ENCODE assay signal across 8 mouse cellular contexts in genomic region chr8:70893656-70894384, GRCm38 (mm10). TPM values are rescaled to one million over a fixed set of nuclear protein-coding genes. Genes with fewer than 3 reads are reported as not detected.
A peak's percentile ranks its signal among the peaks of the same experiment; 100 is the strongest.
DNase-seq lines count a peak whose midpoint lies in the region; ATAC-seq and TF ChIP-seq lines count a peak whose summit lies in the region.

No protein-coding gene starts in this region.

- TF ChIP-seq POLR2A in testis, adult 2 months (IDR thresholded peaks at IDR 0.05; ENCODE audit: control insufficient read depth, low read depth, low read length) = no peak

- ATAC-seq in forebrain, embryonic 12.5 days (ENCODE audit: low FRiP score) = peak; percentile 25
- no peak for ATAC-seq in forebrain, embryonic 15.5 days (replicated peaks)
- ATAC-seq in G1E (ENCODE audit: extremely low read depth, insufficient number of reproducible peaks, low FRiP score, poor library complexity, severe bottlenecking) = no peak
- ATAC-seq in megakaryocyte-erythroid progenitor cell, adult 5-6 weeks (replicated peaks; ENCODE audit: low FRiP score, low TSS enrichment, poor library complexity, severe bottlenecking) = peak; percentile 43

- no peak overlapping the region for H3K27ac ChIP-seq in forebrain, embryonic 12.5 days
- H3K27ac ChIP-seq in forebrain, embryonic 15.5 days (replicated peaks) = no peak overlapping the region
- no peak overlapping the region for H3K27ac ChIP-seq in heart, embryonic 10.5 days
- no peak overlapping the region for H3K27ac ChIP-seq in testis, adult 2 months (ENCODE audit: control insufficient read depth, insufficient read depth, low read depth, low read length)

- H3K36me3 ChIP-seq in forebrain, embryonic 12.5 days (replicated peaks) = peaks cover 32% of the 10 kb centered on the region
- peaks cover 30% of the 10 kb centered on the region for H3K36me3 ChIP-seq in forebrain, embryonic 15.5 days
- H3K36me3 ChIP-seq in G1E (replicated peaks) = peaks cover 63% of the 10 kb centered on the region
- peaks cover 36% of the 10 kb centered on the region for H3K36me3 ChIP-seq in heart, embryonic 10.5 days
- H3K36me3 ChIP-seq in testis, adult 2 months (ENCODE audit: control insufficient read depth, insufficient read depth, low read length) = no peaks in the 10 kb centered on the region; the same call in 1 of the 2 replicates

- no peak overlapping the region for H3K4me2 ChIP-seq in forebrain, embryonic 12.5 days
- H3K4me2 ChIP-seq in forebrain, embryonic 15.5 days (replicated peaks) = no peak overlapping the region

- H3K4me3 ChIP-seq in forebrain, embryonic 12.5 days (replicated peaks) = no peak overlapping the region
- no peak overlapping the region for H3K4me3 ChIP-seq in forebrain, embryonic 15.5 days
- no peak overlapping the region for H3K4me3 ChIP-seq in G1E (ENCODE audit: low read depth, low read length)
- H3K4me3 ChIP-seq in heart, embryonic 10.5 days = no peak overlapping the region
- H3K4me3 ChIP-seq in testis, adult 2 months (ENCODE audit: control insufficient read depth, low read depth, low read length) = no peak overlapping the region

- no peaks in the 10 kb centered on the region for H3K9me3 ChIP-seq in forebrain, embryonic 12.5 days
- H3K9me3 ChIP-seq in forebrain, embryonic 15.5 days = no peaks in the 10 kb centered on the region
- H3K9me3 ChIP-seq in G1E (replicated peaks) = peaks cover 28% of the 10 kb centered on the region
- no peaks in the 10 kb centered on the region for H3K9me3 ChIP-seq in heart, embryonic 10.5 days

- no peak overlapping the region for H3K9ac ChIP-seq in forebrain, embryonic 12.5 days
- no peak overlapping the region for H3K9ac ChIP-seq in forebrain, embryonic 15.5 days (replicated peaks)

- peaks cover 60% of the 10 kb centered on the region for H3K27me3 ChIP-seq in forebrain, embryonic 12.5 days
- H3K27me3 ChIP-seq in forebrain, embryonic 15.5 days = peaks cover 41% of the 10 kb centered on the region
- H3K27me3 ChIP-seq in G1E (ENCODE audit: insufficient read depth, low read length) = peaks cover 3% of the 10 kb centered on the region; the same call in 1 of the 2 replicates
- H3K27me3 ChIP-seq in heart, embryonic 10.5 days (ENCODE audit: insufficient read depth, poor library complexity, severe bottlenecking) = peaks cover 60% of the 10 kb centered on the region
- no peaks in the 10 kb centered on the region for H3K27me3 ChIP-seq in testis, adult 2 months (ENCODE audit: control insufficient read depth, insufficient read depth, low read length)

- peak; percentile 71 for DNase-seq in G1E (ENCODE audit: low spot score)
- peak; percentile 75 to 87 for DNase-seq in cerebellum, postnatal 14 days
- peak; percentile 95 for DNase-seq in heart, embryonic 10.5 days (ENCODE audit: low spot score)
- DNase-seq in layer of hippocampus, postnatal 10 days (ENCODE audit: low spot score in 2 of 2) = peak; percentile 75 to 81

- WGBS in forebrain, embryonic 12.5 days = 29% methylated on average over 12 of the region's 12 CpGs
- 29% methylated on average over 12 of the region's 12 CpGs for WGBS in forebrain, embryonic 15.5 days
- 32% methylated on average over 12 of the region's 12 CpGs for WGBS in heart, embryonic 10.5 days

- no peak for TF ChIP-seq CTCF in G1E (IDR thresholded peaks at IDR 0.05; ENCODE audit: low read depth, low read length)
- peak; percentile 44; the same call in 1 of the 2 replicates for TF ChIP-seq CTCF in testis, adult 2 months (IDR thresholded peaks at IDR 0.05; ENCODE audit: control insufficient read depth, insufficient read depth, insufficient replicate concordance, low read depth, low read length)

- H3K4me1 ChIP-seq in forebrain, embryonic 12.5 days = peaks cover 28% of the 10 kb centered on the region
- peaks cover 27% of the 10 kb centered on the region for H3K4me1 ChIP-seq in forebrain, embryonic 15.5 days
- peaks cover 35% of the 10 kb centered on the region for H3K4me1 ChIP-seq in G1E (ENCODE audit: insufficient read depth, low read depth, low read length)
- H3K4me1 ChIP-seq in heart, embryonic 10.5 days = peaks cover 36% of the 10 kb centered on the region
- peaks cover 21% of the 10 kb centered on the region for H3K4me1 ChIP-seq in testis, adult 2 months (ENCODE audit: control insufficient read depth, insufficient read depth, low read length)

RNA-seq across cellular contexts. Expression of gene Slc5a5, which starts 1.3 kb away (rescaled TPM):
- 0.49 and 0.67 TPM in 2 replicates for polyA plus RNA-seq in forebrain, embryonic 12.5 days (2016; fragmentation: Nextera tagmentation; extraction: Ambion mirVana)
- 1.4 and 1.6 TPM in 2 replicates for polyA plus RNA-seq in forebrain, embryonic 15.5 days (2015; fragmentation: Nextera tagmentation; extraction: Ambion mirVana)
- total RNA-seq in G1E (2014; fragmentation: Nextera tagmentation) (not detected in 2 replicates), G1E (2017) (0.06 TPM in 1 of 2 replicates, not detected in the other)
- polyA plus RNA-seq in G1E (2012) = 0.26 and 0.28 TPM in 2 replicates
- 0.07 and 0.29 TPM in 2 replicates for polyA plus RNA-seq in heart, embryonic 10.5 days (2016; fragmentation: Nextera tagmentation; extraction: Ambion mirVana)
- total RNA-seq in layer of hippocampus, postnatal 10 days (2021) = 1 to 10 TPM; 5.2 to 6.9 TPM
- total RNA-seq in megakaryocyte-erythroid progenitor cell, adult 5-6 weeks (2014; fragmentation: Nextera tagmentation) = 0.59 TPM in 1 of 2 replicates, not detected in the other
- total RNA-seq in megakaryocyte-erythroid progenitor cell, adult 5-6 weeks (2017) = not detected in 2 replicates
- 1.3 and 1.5 TPM in 2 replicates for polyA plus RNA-seq in testis, adult 2 months (2012; rRNA removed)

RNA-seq across cellular contexts. Expression of gene Rpl18a, which starts 3.4 kb away (rescaled TPM):
- polyA plus RNA-seq in forebrain, embryonic 12.5 days (2016; fragmentation: Nextera tagmentation; extraction: Ambion mirVana) = 2,624 and 2,770 TPM in 2 replicates
- polyA plus RNA-seq in forebrain, embryonic 15.5 days (2015; fragmentation: Nextera tagmentation; extraction: Ambion mirVana) = 2,771 and 2,787 TPM in 2 replicates
- total RNA-seq in G1E (2014; fragmentation: Nextera tagmentation) (12,197 and 12,967 TPM in 2 replicates), G1E (2017) (1,575 and 1,810 TPM in 2 replicates)
- 3,365 and 5,482 TPM in 2 replicates for polyA plus RNA-seq in G1E (2012)
- polyA plus RNA-seq in heart, embryonic 10.5 days (2016; fragmentation: Nextera tagmentation; extraction: Ambion mirVana) = 2,378 and 2,634 TPM in 2 replicates
- 100 to 1,000 TPM; 832 to 857 TPM for total RNA-seq in layer of hippocampus, postnatal 10 days (2021)
- total RNA-seq in megakaryocyte-erythroid progenitor cell, adult 5-6 weeks (2014; fragmentation: Nextera tagmentation) = 6,537 and 6,664 TPM in 2 replicates
- 1,763 and 2,438 TPM in 2 replicates for total RNA-seq in megakaryocyte-erythroid progenitor cell, adult 5-6 weeks (2017)
- polyA plus RNA-seq in testis, adult 2 months (2012; rRNA removed) = 1,162 and 1,446 TPM in 2 replicates

RNA-seq across cellular contexts. Expression of gene Map1s, which starts 11.9 kb away (rescaled TPM):
- 61.4 and 61.6 TPM in 2 replicates for polyA plus RNA-seq in forebrain, embryonic 12.5 days (2016; fragmentation: Nextera tagmentation; extraction: Ambion mirVana)
- 60.1 and 62.0 TPM in 2 replicates for polyA plus RNA-seq in forebrain, embryonic 15.5 days (2015; fragmentation: Nextera tagmentation; extraction: Ambion mirVana)
- total RNA-seq in G1E (2014; fragmentation: Nextera tagmentation) (26.3 and 29.6 TPM in 2 replicates), G1E (2017) (8.7 and 9.5 TPM in 2 replicates)
- 135 and 147 TPM in 2 replicates for polyA plus RNA-seq in G1E (2012)
- polyA plus RNA-seq in heart, embryonic 10.5 days (2016; fragmentation: Nextera tagmentation; extraction: Ambion mirVana) = 49.6 and 58.4 TPM in 2 replicates
- 100 to 1,000 TPM in 1 of 2 experiments, 10 to 100 TPM in 1; 75.1 to 101 TPM for total RNA-seq in layer of hippocampus, postnatal 10 days (2021)
- 20.5 and 27.9 TPM in 2 replicates for total RNA-seq in megakaryocyte-erythroid progenitor cell, adult 5-6 weeks (2014; fragmentation: Nextera tagmentation)
- total RNA-seq in megakaryocyte-erythroid progenitor cell, adult 5-6 weeks (2017) = 9.8 and 11.9 TPM in 2 replicates
- polyA plus RNA-seq in testis, adult 2 months (2012; rRNA removed) = 18.3 and 18.5 TPM in 2 replicates

RNA-seq across cellular contexts. Expression of gene Ccdc124, which starts 20.1 kb away (rescaled TPM):
- polyA plus RNA-seq in forebrain, embryonic 12.5 days (2016; fragmentation: Nextera tagmentation; extraction: Ambion mirVana) = 154 and 159 TPM in 2 replicates
- 160 and 166 TPM in 2 replicates for polyA plus RNA-seq in forebrain, embryonic 15.5 days (2015; fragmentation: Nextera tagmentation; extraction: Ambion mirVana)
- total RNA-seq in G1E (2014; fragmentation: Nextera tagmentation) (17.0 and 18.9 TPM in 2 replicates), G1E (2017) (16.1 and 16.7 TPM in 2 replicates)
- polyA plus RNA-seq in G1E (2012) = 171 and 172 TPM in 2 replicates
- 120 and 143 TPM in 2 replicates for polyA plus RNA-seq in heart, embryonic 10.5 days (2016; fragmentation: Nextera tagmentation; extraction: Ambion mirVana)
- 100 to 1,000 TPM in 1 of 2 experiments, 10 to 100 TPM in 1; 97.6 to 108 TPM for total RNA-seq in layer of hippocampus, postnatal 10 days (2021)
- 28.5 and 47.9 TPM in 2 replicates for total RNA-seq in megakaryocyte-erythroid progenitor cell, adult 5-6 weeks (2014; fragmentation: Nextera tagmentation)
- 30.8 and 51.1 TPM in 2 replicates for total RNA-seq in megakaryocyte-erythroid progenitor cell, adult 5-6 weeks (2017)
- 51.3 and 65.9 TPM in 2 replicates for polyA plus RNA-seq in testis, adult 2 months (2012; rRNA removed)

RNA-seq across cellular contexts. Expression of gene Kcnn1, which starts 30.8 kb away (rescaled TPM):
- polyA plus RNA-seq in forebrain, embryonic 12.5 days (2016; fragmentation: Nextera tagmentation; extraction: Ambion mirVana) = 14.4 and 16.3 TPM in 2 replicates
- 12.4 and 14.3 TPM in 2 replicates for polyA plus RNA-seq in forebrain, embryonic 15.5 days (2015; fragmentation: Nextera tagmentation; extraction: Ambion mirVana)
- not detected in 2 replicates for total RNA-seq in G1E (2014; fragmentation: Nextera tagmentation)
- 0.12 and 0.22 TPM in 2 replicates for total RNA-seq in G1E (2017)
- polyA plus RNA-seq in G1E (2012) = 0.02 and 0.03 TPM in 2 replicates
- polyA plus RNA-seq in heart, embryonic 10.5 days (2016; fragmentation: Nextera tagmentation; extraction: Ambion mirVana) = 1.1 and 1.6 TPM in 2 replicates
- total RNA-seq in layer of hippocampus, postnatal 10 days (2021) = 10 to 100 TPM; 25.3 to 28.3 TPM
- 0.32 TPM in 1 of 2 replicates, not detected in the other for total RNA-seq in megakaryocyte-erythroid progenitor cell, adult 5-6 weeks (2014; fragmentation: Nextera tagmentation)
- 2.9 TPM in 1 of 2 replicates, not detected in the other for total RNA-seq in megakaryocyte-erythroid progenitor cell, adult 5-6 weeks (2017)
- polyA plus RNA-seq in testis, adult 2 months (2012; rRNA removed) = 0.72 and 1.5 TPM in 2 replicates

Comparison
In these comparisons a context has a peak if more than half of its experiments do, and no peak if none do; other contexts are left out.
1. ATAC-seq: peak in forebrain, embryonic 12.5 days (single experiment) and megakaryocyte-erythroid progenitor cell, adult 5-6 weeks (single experiment); none in forebrain, embryonic 15.5 days (single experiment) and G1E (single experiment).
2. Peak in every context shown above with its lines, with median percentiles within 50 percentile points of each other: DNase-seq.